Mouse (Mus musculus): ENCODE data around the gene Serpinb6a. TPM values are rescaled to one million over a fixed set of nuclear protein-coding genes. Genes with fewer than 3 reads are reported as not detected.
"Not testable (repeated sequence)": the region's sequence is repeated elsewhere in the genome, so short reads cannot be mapped to it uniquely, and the experiment has no call there.

Serpinb6a gene
- polyA plus RNA-seq, 1 experiment: 323 TPM

DNA sequence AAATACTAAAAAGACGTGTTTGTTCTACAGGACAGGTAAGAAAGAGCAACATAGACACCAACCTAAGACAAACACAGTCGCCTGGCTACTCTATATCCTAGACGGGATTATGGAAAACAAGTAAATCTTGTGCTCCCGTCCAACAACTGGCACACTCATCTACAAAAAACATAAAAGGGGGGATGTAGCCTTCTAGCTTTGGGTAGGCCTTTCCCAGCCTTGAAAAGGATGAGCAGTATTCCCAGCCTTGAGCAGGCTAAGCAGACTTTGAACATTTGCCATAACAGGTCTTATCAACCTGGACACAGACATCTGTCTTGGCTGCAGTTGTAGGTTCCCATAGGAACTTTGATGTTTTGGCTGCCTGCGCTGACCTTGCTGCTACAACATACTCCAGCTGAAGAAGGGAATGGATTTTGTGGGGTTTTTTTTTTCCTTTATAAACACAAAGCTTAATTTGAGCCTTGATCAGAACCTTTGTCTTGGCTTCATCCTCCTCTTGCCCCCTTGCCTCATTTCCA is 61.2 kb downstream of the Serpinb6a start:
- H3ac ChIP-seq (ENCODE audit: control insufficient read depth, insufficient read length, low read depth): no peak overlapping the region
- H3K79me2 ChIP-seq (ENCODE audit: control insufficient read depth, insufficient read depth): peaks cover 8% of the 10 kb centered on the region
- TF ChIP-seq MAX (IDR thresholded peaks at IDR 0.05): no peak
- no peak for TF ChIP-seq MYOD1 (IDR thresholded peaks at IDR 0.05; ENCODE audit: control insufficient read depth, insufficient read length, low read depth)
- no peak for TF ChIP-seq MYOG (IDR thresholded peaks at IDR 0.05; ENCODE audit: control insufficient read depth, extremely low read depth, insufficient read length)
- TF ChIP-seq USF1 (IDR thresholded peaks at IDR 0.05; ENCODE audit: low read depth): no peak
- no peak for TF ChIP-seq CTCF (IDR thresholded peaks at IDR 0.05; ENCODE audit: control insufficient read depth, insufficient read depth, insufficient read length)
- no peak for TF ChIP-seq CEBPB (IDR thresholded peaks at IDR 0.05; ENCODE audit: low read depth)
- no peak for TF ChIP-seq FOSL1 (IDR thresholded peaks at IDR 0.05; ENCODE audit: insufficient read depth, low read length, poor library complexity, severe bottlenecking)
- no peaks in the 10 kb centered on the region for H3K36me3 ChIP-seq (ENCODE audit: control insufficient read depth, insufficient read depth)
- no peaks in the 10 kb centered on the region for H3K27me3 ChIP-seq (ENCODE audit: control insufficient read depth, insufficient read depth, insufficient read length)
- peaks cover 2% of the 10 kb centered on the region for H3K79me3 ChIP-seq (ENCODE audit: low read depth)
- H3K4me3 ChIP-seq (ENCODE audit: insufficient read depth, poor library complexity, severe bottlenecking): no peak overlapping the region

GRCm38 (mm10) chr13:33937587-33937986 is 65.0 kb downstream of the Serpinb6a start:
- Histone ChIP-seq H3K79me3 (ENCODE audit: low read depth) (peaks cover 30% of the 10 kb centered on the region), H3K79me2 (ENCODE audit: control insufficient read depth, insufficient read depth) (peaks cover 45% of the 10 kb centered on the region)
- H3K36me3 ChIP-seq (ENCODE audit: control insufficient read depth, insufficient read depth); H3K4me3 ChIP-seq (ENCODE audit: insufficient read depth, poor library complexity, severe bottlenecking); H3ac ChIP-seq (ENCODE audit: control insufficient read depth, insufficient read length, low read depth); H3K27me3 ChIP-seq (ENCODE audit: control insufficient read depth, insufficient read depth, insufficient read length): not testable (repeated sequence)

DNA sequence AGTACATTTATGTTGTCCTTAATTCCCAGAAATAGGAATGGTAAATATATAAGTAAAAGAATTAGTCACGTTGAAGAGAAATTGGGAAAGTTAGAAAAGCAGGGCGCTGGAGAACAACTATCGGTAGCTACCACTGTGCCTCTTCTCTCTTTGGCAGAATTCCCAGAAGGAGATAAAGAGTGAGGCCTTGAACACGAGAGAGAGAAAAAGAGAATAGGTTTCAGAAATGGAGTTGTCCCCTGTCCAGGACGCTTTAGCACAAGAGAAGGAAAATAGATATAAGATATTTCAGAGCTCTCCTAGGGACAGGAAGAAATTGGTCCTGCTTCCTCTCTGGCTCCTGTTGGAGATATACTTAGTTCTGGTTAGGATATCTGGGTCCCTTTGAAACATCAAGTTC is 65.4 kb downstream of the Serpinb6a start:
- Histone ChIP-seq H3K36me3 (ENCODE audit: control insufficient read depth, insufficient read depth) (peaks cover 4% of the 10 kb centered on the region), H3ac (ENCODE audit: control insufficient read depth, insufficient read length, low read depth) (no peak overlapping the region), H3K79me2 (ENCODE audit: control insufficient read depth, insufficient read depth) (peaks cover 50% of the 10 kb centered on the region), H3K4me3 (ENCODE audit: insufficient read depth, poor library complexity, severe bottlenecking) (no peak overlapping the region), H3K27me3 (ENCODE audit: control insufficient read depth, insufficient read depth, insufficient read length) (no peaks in the 10 kb centered on the region), H3K79me3 (ENCODE audit: low read depth) (peaks cover 35% of the 10 kb centered on the region)
- TF ChIP-seq CTCF (IDR thresholded peaks at IDR 0.05; ENCODE audit: control insufficient read depth, insufficient read depth, insufficient read length) (no peak), FOSL1 (IDR thresholded peaks at IDR 0.05; ENCODE audit: insufficient read depth, low read length, poor library complexity, severe bottlenecking) (no peak), MYOG (IDR thresholded peaks at IDR 0.05; ENCODE audit: control insufficient read depth, extremely low read depth, insufficient read length) (no peak), CEBPB (IDR thresholded peaks at IDR 0.05; ENCODE audit: low read depth) (no peak), USF1 (IDR thresholded peaks at IDR 0.05; ENCODE audit: low read depth) (no peak), MAX (IDR thresholded peaks at IDR 0.05) (no peak), MYOD1 (IDR thresholded peaks at IDR 0.05; ENCODE audit: control insufficient read depth, insufficient read length, low read depth) (no peak)

GRCm38 (mm10) chr13:33935465-33936181 is 67.0 kb downstream of the Serpinb6a start:
- Histone ChIP-seq H3K27me3 (ENCODE audit: control insufficient read depth, insufficient read depth, insufficient read length) (no peaks in the 10 kb centered on the region), H3K4me3 (ENCODE audit: insufficient read depth, poor library complexity, severe bottlenecking) (peak overlapping the region; percentile 64), H3K79me3 (ENCODE audit: low read depth) (peaks cover 48% of the 10 kb centered on the region), H3K36me3 (ENCODE audit: control insufficient read depth, insufficient read depth) (peaks cover 19% of the 10 kb centered on the region), H3K79me2 (ENCODE audit: control insufficient read depth, insufficient read depth) (peaks cover 63% of the 10 kb centered on the region), H3ac (ENCODE audit: control insufficient read depth, insufficient read length, low read depth) (peak overlapping the region; percentile 89)
- TF ChIP-seq CEBPB (IDR thresholded peaks at IDR 0.05; ENCODE audit: low read depth): no peak
- no peak for TF ChIP-seq FOSL1 (IDR thresholded peaks at IDR 0.05; ENCODE audit: insufficient read depth, low read length, poor library complexity, severe bottlenecking)
- no peak for TF ChIP-seq MYOD1 (IDR thresholded peaks at IDR 0.05; ENCODE audit: control insufficient read depth, insufficient read length, low read depth)
- no peak for TF ChIP-seq CTCF (IDR thresholded peaks at IDR 0.05; ENCODE audit: control insufficient read depth, insufficient read depth, insufficient read length)
- TF ChIP-seq MYOG (IDR thresholded peaks at IDR 0.05; ENCODE audit: control insufficient read depth, extremely low read depth, insufficient read length): no peak
- no peak for TF ChIP-seq USF1 (IDR thresholded peaks at IDR 0.05; ENCODE audit: low read depth)
- no peak for TF ChIP-seq MAX (IDR thresholded peaks at IDR 0.05)

DNA sequence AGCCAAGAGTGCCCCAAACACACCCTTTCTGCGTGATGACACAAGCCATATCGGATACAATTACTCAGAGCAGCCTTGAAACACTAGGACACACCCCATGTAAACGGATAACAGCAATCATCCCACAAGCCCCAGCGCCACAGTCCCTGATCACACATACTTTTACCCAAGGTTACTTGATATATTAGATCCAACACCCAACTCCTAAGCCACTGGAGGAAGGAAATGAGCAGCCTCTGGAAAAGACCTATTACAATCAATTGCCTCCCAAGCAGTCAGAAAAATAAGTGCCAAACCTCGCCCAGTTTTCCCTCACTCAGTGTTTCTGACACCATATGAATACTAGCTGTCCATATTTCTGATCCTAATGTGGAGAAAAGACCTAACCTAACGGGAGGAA is 67.9 kb downstream of the Serpinb6a start:
- peak overlapping the region; percentile 64 for H3K4me3 ChIP-seq (ENCODE audit: insufficient read depth, poor library complexity, severe bottlenecking)

More for the DNA sequence above, 67.9 kb downstream of the Serpinb6a start:
- peaks cover 63% of the 10 kb centered on the region for H3K79me2 ChIP-seq (ENCODE audit: control insufficient read depth, insufficient read depth)
- H3K79me3 ChIP-seq (ENCODE audit: low read depth): peaks cover 51% of the 10 kb centered on the region
- peaks cover 27% of the 10 kb centered on the region for H3K36me3 ChIP-seq (ENCODE audit: control insufficient read depth, insufficient read depth)
- TF ChIP-seq MYOD1 (IDR thresholded peaks at IDR 0.05; ENCODE audit: control insufficient read depth, insufficient read length, low read depth): no peak
- TF ChIP-seq CTCF (IDR thresholded peaks at IDR 0.05; ENCODE audit: control insufficient read depth, insufficient read depth, insufficient read length): no peak
- no peak for TF ChIP-seq MAX (IDR thresholded peaks at IDR 0.05)
- no peak for TF ChIP-seq USF1 (IDR thresholded peaks at IDR 0.05; ENCODE audit: low read depth)
- TF ChIP-seq FOSL1 (IDR thresholded peaks at IDR 0.05; ENCODE audit: insufficient read depth, low read length, poor library complexity, severe bottlenecking): no peak
- no peak for TF ChIP-seq CEBPB (IDR thresholded peaks at IDR 0.05; ENCODE audit: low read depth)
- no peak for TF ChIP-seq MYOG (IDR thresholded peaks at IDR 0.05; ENCODE audit: control insufficient read depth, extremely low read depth, insufficient read length)
- no peaks in the 10 kb centered on the region for H3K27me3 ChIP-seq (ENCODE audit: control insufficient read depth, insufficient read depth, insufficient read length)
- H3ac ChIP-seq (ENCODE audit: control insufficient read depth, insufficient read length, low read depth): peak overlapping the region; percentile 0
